Comparison of ENCODE assay signal across 10 mouse cellular contexts in the genomic region with DNA sequence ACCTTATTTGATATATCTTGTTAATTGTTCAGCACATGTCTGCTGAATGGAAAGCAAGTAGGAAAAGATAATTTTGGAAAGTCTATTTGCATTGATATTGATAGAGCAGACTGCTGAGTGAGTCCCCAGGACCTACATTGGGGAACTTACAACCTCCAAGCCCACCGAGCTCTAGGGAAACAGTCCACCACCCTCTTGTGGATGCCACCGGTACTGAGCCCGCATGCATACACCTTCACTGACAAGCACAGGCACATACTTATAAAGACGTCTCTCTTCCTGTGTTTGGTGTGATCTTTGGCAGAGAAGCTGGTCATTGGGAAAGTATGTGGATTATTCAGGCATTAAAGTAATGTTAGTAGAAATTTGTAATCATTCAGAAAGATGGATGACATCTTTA. TPM values are rescaled to one million over a fixed set of nuclear protein-coding genes. Genes with fewer than 3 reads are reported as not detected.
A peak's percentile ranks its signal among the peaks of the same experiment; 100 is the strongest.
DNase-seq lines count a peak whose midpoint lies in the region; ATAC-seq and TF ChIP-seq lines count a peak whose summit lies in the region.
"Had no signal": no experiment of that assay in that cellular context is flagged by ENCODE, and none has a peak within 500 bp of the region (broad histone marks: within the 10 kb centered on the region; RNA-seq: fewer than 3 reads in every experiment).

No protein-coding gene starts in this region.

- no peak for TF ChIP-seq POLR2A in bone marrow, adult 2 months (IDR thresholded peaks at IDR 0.05; ENCODE audit: borderline replicate concordance, control insufficient read depth, low read depth, low read length)

- no peak overlapping the region for H3K9ac ChIP-seq in ES-E14 (ENCODE audit: insufficient read depth, low read depth, low read length, poor library complexity, severe bottlenecking)
- H3K9ac ChIP-seq in liver, postnatal 0 days (replicated peaks): no peak overlapping the region
- H3K9ac ChIP-seq in forebrain, embryonic 13.5 days: no peak overlapping the region
- H3K9ac ChIP-seq: forebrain, embryonic 12.5 days had no signal

- peak; percentile 6 for DNase-seq in left cerebral cortex, postnatal 4 days
- DNase-seq in left cerebral cortex, adult 18-20 months (ENCODE audit: low spot score in 2 of 2): no peak
- peak; percentile 29 for DNase-seq in ES-E14 (ENCODE audit: low read depth, low spot score)
- DNase-seq in liver, postnatal 0 days: peak; percentile 27
- DNase-seq: layer of hippocampus, postnatal 36 days had no signal

- TF ChIP-seq CTCF in bone marrow, adult 2 months (IDR thresholded peaks at IDR 0.05; ENCODE audit: control insufficient read depth, insufficient read depth, low read length): peak; percentile 49; the same call in 1 of the 2 replicates
- TF ChIP-seq CTCF in liver, postnatal 0 days (IDR thresholded peaks at IDR 0.05; ENCODE audit: low read depth): peak; percentile 59

- WGBS in bone marrow, adult 2 months: 39% methylated on average over 4 of the region's 4 CpGs
- WGBS in liver, postnatal 0 days (ENCODE audit: insufficient replicate concordance): 30% methylated on average over 4 of the region's 4 CpGs
- 31% methylated on average over 4 of the region's 4 CpGs for WGBS in forebrain, embryonic 13.5 days

- intact Hi-C loops in left cerebral cortex, postnatal 4 days (cut with DNase I): no loop called here

- H3K4me2 ChIP-seq in liver, postnatal 0 days (ENCODE audit: low read depth, low read length): no peak overlapping the region
- H3K4me2 ChIP-seq in forebrain, embryonic 13.5 days: no peak overlapping the region
- H3K4me2 ChIP-seq: forebrain, embryonic 12.5 days had no signal

- ATAC-seq in liver, postnatal 0 days: no peak
- no peak for ATAC-seq in activated CD4-positive, CD25-positive, alpha-beta regulatory T cell, adult 4 months
- no peak for ATAC-seq in forebrain, embryonic 13.5 days

- in situ Hi-C loops in ES-E14 (cut with MboI; ENCODE audit: low sequenced_read_pairs in 2 of 2, unreplicated experiment in 2 of 2): no loop called here

- H3K36me3 ChIP-seq in ES-E14 (ENCODE audit: control insufficient read depth, insufficient read depth, low read length, poor library complexity, severe bottlenecking): no peaks in the 10 kb centered on the region
- no peaks in the 10 kb centered on the region for H3K36me3 ChIP-seq in liver, postnatal 0 days (replicated peaks; ENCODE audit: insufficient read depth, low read length)
- H3K36me3 ChIP-seq in forebrain, embryonic 13.5 days (ENCODE audit: poor library complexity, severe bottlenecking): no peaks in the 10 kb centered on the region
- H3K36me3 ChIP-seq: forebrain, embryonic 12.5 days had no signal

- TF ChIP-seq EP300 in liver, postnatal 0 days (IDR thresholded peaks at IDR 0.05; ENCODE audit: low read depth): no peak

- no peaks in the 10 kb centered on the region for H3K9me3 ChIP-seq in ES-E14 (ENCODE audit: control insufficient read depth, insufficient read depth, low read depth, low read length)
- H3K9me3 ChIP-seq in liver, postnatal 0 days (ENCODE audit: low read length): no peaks in the 10 kb centered on the region
- no peaks in the 10 kb centered on the region for H3K9me3 ChIP-seq in forebrain, embryonic 13.5 days (replicated peaks)
- H3K9me3 ChIP-seq: forebrain, embryonic 12.5 days; megakaryocyte, embryonic 14.5 days had no signal

- H3K27ac ChIP-seq in ES-E14 (ENCODE audit: insufficient read depth, low read depth, low read length, poor library complexity, severe bottlenecking): no peak overlapping the region
- H3K27ac ChIP-seq in bone marrow, adult 2 months (ENCODE audit: control insufficient read depth, insufficient read depth, low read depth, low read length, poor library complexity): no peak overlapping the region
- no peak overlapping the region for H3K27ac ChIP-seq in liver, postnatal 0 days (ENCODE audit: low read depth)
- no peak overlapping the region for H3K27ac ChIP-seq in forebrain, embryonic 13.5 days
- H3K27ac ChIP-seq: forebrain, embryonic 12.5 days had no signal

- H3K4me1 ChIP-seq in ES-E14 (ENCODE audit: control insufficient read depth in 2 of 2, insufficient read depth in 2 of 2, low read length in 2 of 2, poor library complexity in 1 of 2): no peaks in the 10 kb centered on the region
- peaks cover 1% of the 10 kb centered on the region; the same call in 1 of the 2 replicates for H3K4me1 ChIP-seq in bone marrow, adult 2 months (ENCODE audit: control insufficient read depth, insufficient read depth, low read length)
- no peaks in the 10 kb centered on the region for H3K4me1 ChIP-seq in liver, postnatal 0 days (ENCODE audit: insufficient read depth)
- no peaks in the 10 kb centered on the region for H3K4me1 ChIP-seq in forebrain, embryonic 13.5 days
- H3K4me1 ChIP-seq: forebrain, embryonic 12.5 days; megakaryocyte, embryonic 14.5 days had no signal

- no peak overlapping the region for H3K4me3 ChIP-seq in ES-E14 (ENCODE audit: insufficient read depth in 1 of 2, low read depth in 1 of 2, low read length in 2 of 2, poor library complexity in 1 of 2, severe bottlenecking in 1 of 2)
- no peak overlapping the region for H3K4me3 ChIP-seq in bone marrow, adult 2 months (replicated peaks; ENCODE audit: control insufficient read depth, low read depth, low read length)
- H3K4me3 ChIP-seq in liver, postnatal 0 days (ENCODE audit: low read depth, low read length): no peak overlapping the region
- no peak overlapping the region for H3K4me3 ChIP-seq in forebrain, embryonic 13.5 days
- H3K4me3 ChIP-seq: forebrain, embryonic 12.5 days; megakaryocyte, embryonic 14.5 days had no signal

- no peaks in the 10 kb centered on the region for H3K27me3 ChIP-seq in liver, postnatal 0 days (ENCODE audit: insufficient read depth, low read length)
- no peaks in the 10 kb centered on the region for H3K27me3 ChIP-seq in forebrain, embryonic 13.5 days
- H3K27me3 ChIP-seq: forebrain, embryonic 12.5 days had no signal

TF ChIP-seq in ES-E14, 5 proteins besides CTCF, POLR2A, EP300 and RAD21:
- TF ChIP-seq ZC3H11A (IDR thresholded peaks at IDR 0.05; ENCODE audit: borderline replicate concordance, low read depth, low read length): peak; percentile 60; the same call in 1 of the 2 replicates
- no peak for TF ChIP-seq CHD2 (IDR thresholded peaks at IDR 0.05; ENCODE audit: low read depth, low read length)
- no peak for TF ChIP-seq HCFC1 (IDR thresholded peaks at IDR 0.05; ENCODE audit: borderline replicate concordance, insufficient read depth, low read length)

RNA-seq across cellular contexts. Expression of a gene that starts 14.4 kb away (rescaled TPM):
- total RNA-seq in left cerebral cortex, postnatal 4 days (2021): 10 to 100 TPM; 48.8 to 49.4 TPM
- total RNA-seq in left cerebral cortex, adult 18-20 months (2021): 100 to 1,000 TPM; 170 to 178 TPM
- total RNA-seq in ES-E14 (2012; rRNA removed): 0.94 and 1.0 TPM in 2 replicates
- 0.27 and 1.2 TPM in 2 replicates for polyA plus RNA-seq in bone marrow, adult 2 months (2011; ENCODE audit: insufficient read depth, insufficient read length, low replicate concordance, missing spikeins)
- 0.52 and 0.79 TPM in 2 replicates for polyA plus RNA-seq in liver, postnatal 0 days (2015; fragmentation: Nextera tagmentation; extraction: Ambion mirVana)
- not detected for polyA plus RNA-seq in activated CD4-positive, CD25-positive, alpha-beta regulatory T cell, adult 4 months (2017; shearing (Covaris generic))
- polyA plus RNA-seq in forebrain, embryonic 13.5 days (2015; fragmentation: Nextera tagmentation; extraction: Ambion mirVana): 6.0 and 6.1 TPM in 2 replicates

RNA-seq across cellular contexts. Expression of a gene that starts 53.8 kb away (rescaled TPM):
- 100 to 1,000 TPM; 331 to 372 TPM for total RNA-seq in left cerebral cortex, postnatal 4 days (2021)
- 100 to 1,000 TPM; 453 to 516 TPM for total RNA-seq in left cerebral cortex, adult 18-20 months (2021)
- 19.1 and 19.7 TPM in 2 replicates for total RNA-seq in ES-E14 (2012; rRNA removed)
- polyA plus RNA-seq in bone marrow, adult 2 months (2011; ENCODE audit: insufficient read depth, insufficient read length, low replicate concordance, missing spikeins): 6.9 and 11.9 TPM in 2 replicates
- 14.1 and 15.4 TPM in 2 replicates for polyA plus RNA-seq in liver, postnatal 0 days (2015; fragmentation: Nextera tagmentation; extraction: Ambion mirVana)
- 100 to 1,000 TPM; 127 to 144 TPM for polyA plus RNA-seq in activated CD4-positive, CD25-positive, alpha-beta regulatory T cell, adult 4 months (2017; shearing (Covaris generic))
- 92.7 and 104 TPM in 2 replicates for polyA plus RNA-seq in forebrain, embryonic 13.5 days (2015; fragmentation: Nextera tagmentation; extraction: Ambion mirVana)

Comparison
In these comparisons a context has a peak if more than half of its experiments do, and no peak if none do; other contexts are left out.
1. DNase-seq: peak in left cerebral cortex, postnatal 4 days (single experiment), ES-E14 (single experiment) and liver, postnatal 0 days (single experiment); none in left cerebral cortex, adult 18-20 months (0 of 2).